17 mouse cellular contexts compared by ENCODE assay signal in genomic region chr1:39468982-39469381, GRCm38 (mm10). TPM values are rescaled to one million over a fixed set of nuclear protein-coding genes. Genes with fewer than 3 reads are reported as not detected.
DNase-seq lines count a peak whose midpoint lies in the region; ATAC-seq lines count a peak whose summit lies in the region.
"Had no signal": no experiment of that assay in that cellular context is flagged by ENCODE, and none has a peak within 500 bp of the region (broad histone marks: within the 10 kb centered on the region; RNA-seq: fewer than 3 reads in every experiment).

No protein-coding gene starts in this region.

- 43% methylated on average over 7 of the region's 7 CpGs for WGBS in liver, embryonic 12.5 days (ENCODE audit: insufficient replicate concordance)
- WGBS in limb, embryonic 10.5 days: 88% methylated on average over 7 of the region's 7 CpGs

- H3K4me2 ChIP-seq in liver, embryonic 12.5 days: no peak overlapping the region
- H3K4me2 ChIP-seq: forebrain, embryonic 13.5 days; heart, embryonic 13.5 days; hindbrain, embryonic 14.5 days had no signal

- 0 out of 2 replicates have a peak, but pooled peaks cover 4% of the 10 kb centered on the region for H3K9me3 ChIP-seq in liver, embryonic 12.5 days (replicated peaks)
- no peaks in the 10 kb centered on the region for H3K9me3 ChIP-seq in limb, embryonic 10.5 days (replicated peaks)
- H3K9me3 ChIP-seq: forebrain, embryonic 13.5 days had no signal

- H3K36me3 ChIP-seq in liver, embryonic 12.5 days: no peaks in the 10 kb centered on the region
- H3K36me3 ChIP-seq in limb, embryonic 10.5 days: no peaks in the 10 kb centered on the region

- H3K27me3 ChIP-seq in liver, embryonic 12.5 days (replicated peaks): no peaks in the 10 kb centered on the region
- no peaks in the 10 kb centered on the region for H3K27me3 ChIP-seq in limb, embryonic 10.5 days (ENCODE audit: low read depth, poor library complexity, severe bottlenecking)
- H3K27me3 ChIP-seq: forebrain, embryonic 13.5 days; heart, embryonic 13.5 days had no signal

- H3K9ac ChIP-seq in liver, embryonic 12.5 days: no peak overlapping the region
- H3K9ac ChIP-seq: forebrain, embryonic 13.5 days; forebrain, postnatal 0 days; heart, embryonic 13.5 days; hindbrain, embryonic 14.5 days had no signal

- peak; percentile 21 for DNase-seq in liver
- no peak for DNase-seq in heart, postnatal 4 days
- DNase-seq in kidney, postnatal 10 days: no peak
- no peak for DNase-seq in limb, embryonic 10.5 days (ENCODE audit: low spot score)
- DNase-seq: adrenal gland, postnatal 10 days; cerebellum, adult 11-12 months; cerebellum, adult 9-10 months; cerebellum, postnatal 25 days; forebrain, postnatal 0 days; gastrocnemius, postnatal 14 days; heart, postnatal 36 days had no signal

- no peak overlapping the region for H3K4me3 ChIP-seq in liver, embryonic 12.5 days
- H3K4me3 ChIP-seq in limb, embryonic 10.5 days: no peak overlapping the region
- H3K4me3 ChIP-seq: forebrain, embryonic 13.5 days; heart, embryonic 13.5 days had no signal

- ATAC-seq in liver, embryonic 12.5 days: no peak
- peak; percentile 74 to 92 for ATAC-seq in hematopoietic stem cell, adult 5-6 weeks (replicated peaks in 1 of 2; ENCODE audit: insufficient read depth in 1 of 2, low FRiP score in 2 of 2, low TSS enrichment in 1 of 2, low read depth in 1 of 2, poor library complexity in 2 of 2, severe bottlenecking in 2 of 2)
- ATAC-seq in megakaryocyte progenitor cell, adult 5-6 weeks (replicated peaks; ENCODE audit: poor library complexity): peak; percentile 90
- ATAC-seq: forebrain, embryonic 13.5 days; forebrain, postnatal 0 days had no signal

- no peak overlapping the region for H3K27ac ChIP-seq in liver, embryonic 12.5 days
- H3K27ac ChIP-seq in limb, embryonic 10.5 days: no peak overlapping the region
- H3K27ac ChIP-seq: forebrain, embryonic 13.5 days; heart, embryonic 13.5 days; hindbrain, embryonic 14.5 days had no signal

- H3K4me1 ChIP-seq in liver, embryonic 12.5 days: peaks cover 66% of the 10 kb centered on the region
- no peaks in the 10 kb centered on the region; the same call in 1 of the 2 replicates for H3K4me1 ChIP-seq in limb, embryonic 10.5 days
- H3K4me1 ChIP-seq: forebrain, embryonic 13.5 days had no signal

RNA-seq across cellular contexts. Expression of gene Tbc1d8, which starts 9.6 kb away (rescaled TPM):
- polyA plus RNA-seq in liver, embryonic 12.5 days (2016; fragmentation: Nextera tagmentation; extraction: Ambion mirVana): 4.9 and 5.0 TPM in 2 replicates
- total RNA-seq in hematopoietic stem cell, adult 5-6 weeks (2017): 8.6 and 14.8 TPM in 2 replicates
- total RNA-seq in megakaryocyte progenitor cell, adult 5-6 weeks (2015): 27.7 and 29.1 TPM in 2 replicates
- total RNA-seq in megakaryocyte progenitor cell, adult 5-6 weeks (2017): 13.0 and 15.9 TPM in 2 replicates
- 1 to 10 TPM; 8.1 to 8.9 TPM for total RNA-seq in heart, postnatal 4 days (2021)
- polyA plus RNA-seq in limb, embryonic 10.5 days (2016; fragmentation: Nextera tagmentation; extraction: Ambion mirVana): 3.6 and 5.1 TPM in 2 replicates
